Mouse (Mus musculus): ENCODE data around the gene Naa16. TPM values are rescaled to one million over a fixed set of nuclear protein-coding genes. Genes with fewer than 3 reads are reported as not detected.
"Not testable (repeated sequence)": the region's sequence is repeated elsewhere in the genome, so short reads cannot be mapped to it uniquely, and the experiment has no call there.

Naa16 gene
- total RNA-seq (2014; rRNA removed) (5.9 and 7.8 TPM in 2 replicates), polyA plus RNA-seq (2015; fragmentation: Nextera tagmentation; extraction: Ambion mirVana) (9.9 and 12.1 TPM in 2 replicates)

GRCm38 (mm10) chr14:79390265-79390926 is at the start of gene Naa16:
TSS of gene Naa16 (minus strand) at chr14:79390778.
- Histone ChIP-seq H3K27me3 (ENCODE audit: insufficient read depth, low read length) (no peaks in the 10 kb centered on the region), H3K27ac (ENCODE audit: low read depth, low read length) (peak within 1 kb of the TSS; percentile 81), H3K4me1 (ENCODE audit: insufficient read depth, low read length) (peaks cover 10% of the 10 kb centered on the region), H3K9ac (replicated peaks; ENCODE audit: low read length, poor library complexity, severe bottlenecking) (peak within 1 kb of the TSS; percentile 61), H3K4me3 (ENCODE audit: low read depth, low read length) (peak within 1 kb of the TSS; percentile 86), H3K4me2 (ENCODE audit: low read depth, low read length, poor library complexity, severe bottlenecking) (peak within 1 kb of the TSS; percentile 77), H3K36me3 (ENCODE audit: insufficient read depth, low read length) (no peaks in the 10 kb centered on the region), H3K9me3 (ENCODE audit: low read length) (no peaks in the 10 kb centered on the region)
- ATAC-seq (ENCODE audit: low FRiP score) = peak; percentile 96
- TF ChIP-seq CTCF (IDR thresholded peaks at IDR 0.05) = peak; percentile 77
- WGBS = under 1% methylated on average over 71 of the region's 71 CpGs
- DNase-seq (ENCODE audit: low spot score) = peak; percentile 95

- no peak overlapping the region for H3K27ac ChIP-seq (ENCODE audit: low read depth, low read length)
- 88% methylated on average over 1 of the region's 1 CpGs for WGBS
- H3K9me3 ChIP-seq (ENCODE audit: low read length) = no peaks in the 10 kb centered on the region
- TF ChIP-seq CTCF (IDR thresholded peaks at IDR 0.05) = no peak
- no peak overlapping the region for H3K4me2 ChIP-seq (ENCODE audit: low read depth, low read length, poor library complexity, severe bottlenecking)
- no peak overlapping the region for H3K4me3 ChIP-seq (ENCODE audit: low read depth, low read length)
- H3K4me1 ChIP-seq (ENCODE audit: insufficient read depth, low read length) = no peaks in the 10 kb centered on the region
- DNase-seq (ENCODE audit: low spot score) (no peak), ATAC-seq (ENCODE audit: low FRiP score) (no peak)
- no peaks in the 10 kb centered on the region for H3K36me3 ChIP-seq (ENCODE audit: insufficient read depth, low read length)
- H3K9ac ChIP-seq (replicated peaks; ENCODE audit: low read length, poor library complexity, severe bottlenecking) = no peak overlapping the region
- H3K27me3 ChIP-seq (ENCODE audit: insufficient read depth, low read length) = no peaks in the 10 kb centered on the region
Measured at GRCm38 (mm10) chr14:79434068-79434467, 43.5 kb upstream of the Naa16 start.

DNA sequence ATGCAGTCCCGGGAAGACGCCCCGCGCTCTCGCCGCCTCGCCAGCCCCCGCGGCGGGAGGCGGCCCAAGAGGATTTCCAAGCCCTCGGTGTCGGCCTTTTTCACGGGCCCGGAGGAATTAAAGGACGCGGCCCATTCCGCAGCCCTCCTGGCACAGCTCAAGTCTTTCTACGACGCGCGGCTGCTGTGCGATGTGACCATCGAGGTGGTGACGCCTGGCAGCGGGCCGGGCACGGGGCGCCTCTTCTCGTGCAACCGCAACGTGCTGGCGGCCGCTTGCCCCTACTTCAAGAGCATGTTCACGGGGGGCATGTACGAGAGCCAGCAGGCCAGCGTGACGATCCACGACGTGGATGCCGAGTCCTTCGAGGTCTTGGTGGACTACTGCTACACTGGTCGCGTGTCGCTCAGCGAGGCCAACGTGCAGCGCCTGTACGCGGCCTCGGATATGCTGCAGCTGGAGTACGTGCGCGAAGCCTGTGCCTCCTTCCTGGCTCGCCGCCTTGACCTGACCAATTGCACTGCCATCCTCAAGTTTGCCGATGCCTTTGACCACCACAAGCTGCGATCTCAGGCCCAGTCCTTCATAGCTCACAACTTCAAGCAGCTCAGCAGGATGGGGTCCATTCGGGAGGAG is 36.3 kb upstream of the Naa16 start:
- WGBS = 74% methylated on average over 4 of the region's 59 CpGs
- Histone ChIP-seq H3K9ac (replicated peaks; ENCODE audit: low read length, poor library complexity, severe bottlenecking) (peak overlapping the region; percentile 54), H3K27ac (ENCODE audit: low read depth, low read length) (peak overlapping the region; percentile 65; the same call in 1 of the 2 replicates), H3K4me3 (ENCODE audit: low read depth, low read length) (peak overlapping the region; percentile 40), H3K4me2 (ENCODE audit: low read depth, low read length, poor library complexity, severe bottlenecking) (peak overlapping the region; percentile 31)
- H3K9me3 ChIP-seq (ENCODE audit: low read length); H3K4me1 ChIP-seq (ENCODE audit: insufficient read depth, low read length); H3K27me3 ChIP-seq (ENCODE audit: insufficient read depth, low read length); DNase-seq (ENCODE audit: low spot score); H3K36me3 ChIP-seq (ENCODE audit: insufficient read depth, low read length): not testable (repeated sequence)
- ATAC-seq (ENCODE audit: low FRiP score) = peak; percentile 61

GRCm38 (mm10) chr14:79425979-79426729 is 35.6 kb upstream of the Naa16 start, which contains the start of gene Kbtbd7:
TSS of gene Kbtbd7 (plus strand) at chr14:79426511.
- H3K9ac ChIP-seq (replicated peaks; ENCODE audit: low read length, poor library complexity, severe bottlenecking) = peak within 1 kb of the TSS; percentile 54
- peak; percentile 96 for ATAC-seq (ENCODE audit: low FRiP score)
- WGBS = under 1% methylated on average over 42 of the region's 44 CpGs
- no peaks in the 10 kb centered on the region; the same call in 1 of the 2 replicates for H3K36me3 ChIP-seq (ENCODE audit: insufficient read depth, low read length)
- DNase-seq (ENCODE audit: low spot score) = peak; percentile 97
- H3K27me3 ChIP-seq (ENCODE audit: insufficient read depth, low read length) = no peaks in the 10 kb centered on the region
- peak within 1 kb of the TSS; percentile 31 for H3K4me2 ChIP-seq (ENCODE audit: low read depth, low read length, poor library complexity, severe bottlenecking)
- no peaks in the 10 kb centered on the region for H3K9me3 ChIP-seq (ENCODE audit: low read length)
- peak within 1 kb of the TSS; percentile 65 for H3K27ac ChIP-seq (ENCODE audit: low read depth, low read length)
- H3K4me3 ChIP-seq (ENCODE audit: low read depth, low read length) = peak within 1 kb of the TSS; percentile 40
- TF ChIP-seq CTCF (IDR thresholded peaks at IDR 0.05) = no peak
- no peaks in the 10 kb centered on the region for H3K4me1 ChIP-seq (ENCODE audit: insufficient read depth, low read length)

DNA sequence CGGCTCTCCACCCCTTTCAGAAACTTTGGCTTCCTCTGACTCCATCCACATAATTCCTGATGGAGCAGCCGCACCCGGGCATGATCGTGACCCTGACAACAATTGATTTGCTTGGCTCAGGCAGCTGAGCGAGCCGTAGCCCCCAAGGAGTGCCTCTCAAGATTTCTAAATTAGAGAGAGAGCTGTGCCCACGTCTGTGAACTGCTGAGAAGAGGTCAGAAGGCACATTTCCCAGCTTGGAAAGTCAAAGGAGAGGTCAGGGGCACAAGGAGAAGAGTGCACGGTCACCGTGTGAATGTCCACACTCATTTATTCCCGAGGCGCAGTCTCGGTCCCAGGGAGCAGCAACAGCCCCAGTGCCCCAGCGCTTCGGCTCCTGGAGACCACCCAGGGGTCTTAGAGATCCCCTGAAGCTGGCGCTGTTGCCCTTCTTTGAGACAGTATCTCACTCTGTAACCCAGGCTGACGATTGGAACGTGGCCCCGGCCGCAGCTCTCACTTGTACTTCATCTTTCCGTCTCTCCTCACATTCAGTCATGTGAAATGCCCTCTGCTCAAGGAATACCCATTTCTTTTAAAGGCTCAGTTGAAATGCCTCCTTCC is 29.6 kb upstream of the Naa16 start:
- H3K9ac ChIP-seq (replicated peaks; ENCODE audit: low read length, poor library complexity, severe bottlenecking) = no peak overlapping the region
- H3K4me3 ChIP-seq (ENCODE audit: low read depth, low read length) = no peak overlapping the region
- ATAC-seq (ENCODE audit: low FRiP score) = no peak
- peak; percentile 46 for DNase-seq (ENCODE audit: low spot score)
- 52% methylated on average over 20 of the region's 20 CpGs for WGBS
- 0 out of 2 replicates have a peak, but pooled peaks have one; percentile 19 for TF ChIP-seq CTCF (IDR thresholded peaks at IDR 0.05)
- no peak overlapping the region for H3K27ac ChIP-seq (ENCODE audit: low read depth, low read length)
- H3K4me1 ChIP-seq (ENCODE audit: insufficient read depth, low read length) = no peaks in the 10 kb centered on the region
- H3K36me3 ChIP-seq (ENCODE audit: insufficient read depth, low read length) = peaks cover 17% of the 10 kb centered on the region; the same call in 1 of the 2 replicates
- H3K9me3 ChIP-seq (ENCODE audit: low read length) = no peaks in the 10 kb centered on the region
- no peak overlapping the region for H3K4me2 ChIP-seq (ENCODE audit: low read depth, low read length, poor library complexity, severe bottlenecking)
- H3K27me3 ChIP-seq (ENCODE audit: insufficient read depth, low read length) = no peaks in the 10 kb centered on the region
